Mouse (Mus musculus) left cerebral cortex, postnatal 4 days (tissue): ENCODE data around the gene Etv1. TPM values are rescaled to one million over a fixed set of nuclear protein-coding genes. Genes with fewer than 3 reads are reported as not detected.

Experiments
- DNase-seq: peaks from one replicate; pipeline ENCODE4 v3.0.0-alpha.2; 2022
- intact Hi-C: fragments of 180-260 bp; cut with DNase I; formaldehyde crosslinking; loops from one replicate; pipeline ENCODE4 v1.15.1; 2025
- total RNA-seq, 2 experiments: library from RNA; stranded (reverse); gene quantifications; 2 replicates each; pipeline ENCODE4 v1.2.3; 2021

Etv1 gene
- 10 to 100 TPM; 52.5 to 53.3 TPM for total RNA-seq

- intact Hi-C loops, result no loop called here
- DNase-seq, result peak; percentile 51
Observed at GRCm38 (mm10) chr12:38779186-38779777, at the start of gene Etv1. TSS of gene Etv1 (plus strand) at chr12:38779380.

- intact Hi-C loops, result no loop called here
- DNase-seq, result no peak
Observed at GRCm38 (mm10) chr12:38729661-38730060, 49.5 kb upstream of the Etv1 start.

GRCm38 (mm10) chr12:38730791-38731190 is 48.4 kb upstream of the Etv1 start:
- intact Hi-C loops, result no loop called here
- no peak for DNase-seq

DNA sequence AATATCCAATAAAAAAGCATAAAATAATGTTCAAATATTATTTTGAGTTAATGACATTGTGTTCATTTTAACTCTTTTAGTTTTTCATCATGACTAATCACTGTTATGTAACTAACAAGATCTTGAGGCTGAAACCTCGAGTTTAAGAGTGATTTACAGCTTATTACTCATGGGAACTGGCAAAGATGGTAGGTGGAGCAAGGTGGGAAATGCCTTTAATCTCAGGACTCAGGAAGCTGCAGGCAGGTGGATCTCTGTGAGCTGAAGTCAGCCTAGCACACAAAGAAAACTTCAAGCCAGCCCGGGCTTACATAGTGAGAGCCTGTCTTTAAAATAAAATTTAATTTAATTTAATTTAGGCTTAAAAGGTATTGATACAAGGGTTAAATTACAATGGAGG is 19.9 kb upstream of the Etv1 start:
- DNase-seq, result no peak
- intact Hi-C loops, result no loop called here

- DNase-seq, result no peak
- intact Hi-C loops, result no loop called here
Observed at GRCm38 (mm10) chr12:38777316-38777715, 1.9 kb upstream of the Etv1 start.

GRCm38 (mm10) chr12:38777957-38778298 is 1.3 kb upstream of the Etv1 start:
- DNase-seq, result no peak
- intact Hi-C loops, result no loop called here

DNA sequence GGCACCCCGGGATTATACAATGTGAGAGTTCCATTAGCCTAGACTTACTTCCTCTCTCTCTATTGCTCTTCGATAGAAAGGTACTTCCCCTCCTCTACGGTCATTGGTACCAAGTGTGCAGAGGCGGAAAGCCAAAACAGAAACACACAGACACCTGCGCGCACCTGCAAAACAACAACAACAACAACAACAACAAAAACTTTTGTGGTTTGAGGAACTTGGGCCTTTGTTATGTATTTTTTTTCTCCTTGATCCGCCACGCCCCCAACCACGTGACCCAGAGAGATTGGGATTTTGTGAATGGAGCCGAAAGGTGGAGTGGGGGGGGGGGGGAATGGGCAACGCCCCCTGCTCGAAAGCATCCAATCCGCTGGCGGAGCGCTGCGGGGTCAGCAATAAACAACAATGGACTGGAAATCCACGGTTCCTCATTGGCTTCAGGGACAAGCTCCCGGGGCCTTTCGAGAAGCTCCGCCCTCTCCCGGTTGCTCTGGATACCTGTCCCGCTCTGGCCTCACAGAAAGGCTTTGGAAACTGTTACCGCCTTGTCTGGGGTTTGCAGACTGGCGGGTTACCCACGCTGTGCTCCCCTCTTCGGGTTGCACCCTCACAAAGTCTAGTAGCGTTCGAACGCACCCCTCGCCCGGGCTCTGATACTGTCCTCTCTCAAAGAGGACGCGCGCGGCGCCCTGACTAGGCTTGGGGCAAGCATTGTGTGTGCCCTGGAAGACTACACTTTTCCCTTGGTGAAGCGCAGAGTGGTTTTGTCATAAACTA is 693 bp upstream of the Etv1 start:
- intact Hi-C loops, result no loop called here
- peak; percentile 91 for DNase-seq

- intact Hi-C loops, result loop anchor here (5.0 to 10.0 kb wide), 3 partner anchors 438 to 712 kb away; no protein-coding TSS in a partner anchor
- DNase-seq, result peak; percentile 73
Observed at GRCm38 (mm10) chr12:38780006-38780954, 1.1 kb downstream of the Etv1 start.

DNA sequence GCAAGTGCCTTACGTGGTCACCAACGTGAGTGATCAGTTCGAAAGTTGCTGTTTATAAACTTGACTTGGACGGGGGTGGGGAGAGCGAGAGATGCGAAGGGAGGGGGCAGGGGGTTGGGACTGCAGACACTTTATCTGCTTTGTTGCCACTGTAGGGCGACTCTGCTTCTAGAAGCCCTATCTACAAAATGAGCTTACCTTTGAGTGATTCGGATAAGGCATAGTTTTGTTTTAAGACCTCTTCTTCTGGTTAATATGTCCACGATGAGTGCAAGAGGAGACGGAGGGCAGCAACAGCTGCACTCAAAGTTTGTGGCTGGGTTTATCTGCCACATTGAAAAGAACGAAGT is 1.8 kb downstream of the Etv1 start:
- intact Hi-C loops, result loop anchor here (5.0 to 10.0 kb wide), 3 partner anchors 439 to 711 kb away; no protein-coding TSS in a partner anchor

GRCm38 (mm10) chr12:38781686-38782085 is 2.5 kb downstream of the Etv1 start:
- no peak for DNase-seq
- intact Hi-C loops, result loop anchor here (5.0 to 10.0 kb wide), 3 partner anchors 439 to 711 kb away; no protein-coding TSS in a partner anchor

More for the DNA sequence above, 1.8 kb downstream of the Etv1 start:
- peak; percentile 30 for DNase-seq

GRCm38 (mm10) chr12:38783291-38783690 is 4.1 kb downstream of the Etv1 start:
- intact Hi-C loops, result loop anchor here (5.0 to 10.0 kb wide), 3 partner anchors 441 to 709 kb away; no protein-coding TSS in a partner anchor
- no peak for DNase-seq

DNA sequence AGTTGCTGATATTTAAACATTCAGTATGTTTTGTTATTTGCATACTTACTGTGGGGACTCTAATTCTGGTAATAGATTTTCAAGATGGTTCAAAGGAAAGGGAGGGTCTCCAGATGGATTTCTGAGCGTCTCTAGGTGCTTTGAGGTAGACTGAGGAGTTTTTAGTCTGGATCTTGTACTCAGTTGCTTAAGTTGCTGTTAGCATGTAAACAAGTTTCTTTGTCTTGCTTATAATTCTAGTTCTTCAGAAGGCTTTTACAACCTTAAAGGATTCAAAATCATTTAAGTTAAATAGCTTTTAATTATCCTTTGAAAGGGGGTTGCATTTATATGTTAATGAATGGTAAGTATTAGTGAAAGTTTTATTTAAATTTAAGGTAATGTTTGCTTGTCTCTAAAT is 5.0 kb downstream of the Etv1 start:
- DNase-seq, result no peak
- intact Hi-C loops, result loop anchor here (5.0 to 10.0 kb wide), 3 partner anchors 442 to 708 kb away; no protein-coding TSS in a partner anchor

DNA sequence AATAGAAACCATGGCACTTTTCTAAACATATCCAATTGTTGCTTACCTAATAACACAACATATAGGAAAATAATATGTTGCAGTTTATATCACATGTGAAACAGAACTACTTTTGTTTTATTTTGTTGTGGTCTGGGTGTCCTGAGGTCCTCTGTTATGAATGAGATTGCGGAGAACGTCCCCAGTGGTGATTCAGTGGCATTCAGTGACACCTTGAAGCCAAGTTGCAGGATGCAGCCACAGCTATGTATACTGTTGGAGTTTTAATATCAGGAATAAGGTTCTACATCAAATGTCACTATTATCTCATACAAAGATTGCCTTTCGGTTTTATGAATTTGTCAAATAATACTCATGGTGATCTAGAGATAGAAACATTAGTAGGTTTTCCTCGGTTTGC is 7.4 kb downstream of the Etv1 start:
- DNase-seq, result no peak
- intact Hi-C loops, result loop anchor here (10.0 kb wide), 1 partner anchor 642 kb away; no protein-coding TSS in a partner anchor

- intact Hi-C loops, result loop anchor here (10.0 kb wide), 1 partner anchor 643 kb away; no protein-coding TSS in a partner anchor
Observed at GRCm38 (mm10) chr12:38787704-38788103, 8.5 kb downstream of the Etv1 start.

GRCm38 (mm10) chr12:38788621-38789020 is 9.4 kb downstream of the Etv1 start:
- intact Hi-C loops, result loop anchor here (10.0 kb wide), 1 partner anchor 644 kb away; no protein-coding TSS in a partner anchor
- no peak for DNase-seq

More at GRCm38 (mm10) chr12:38787704-38788103, 8.5 kb downstream of the Etv1 start:
- DNase-seq, result no peak

DNA sequence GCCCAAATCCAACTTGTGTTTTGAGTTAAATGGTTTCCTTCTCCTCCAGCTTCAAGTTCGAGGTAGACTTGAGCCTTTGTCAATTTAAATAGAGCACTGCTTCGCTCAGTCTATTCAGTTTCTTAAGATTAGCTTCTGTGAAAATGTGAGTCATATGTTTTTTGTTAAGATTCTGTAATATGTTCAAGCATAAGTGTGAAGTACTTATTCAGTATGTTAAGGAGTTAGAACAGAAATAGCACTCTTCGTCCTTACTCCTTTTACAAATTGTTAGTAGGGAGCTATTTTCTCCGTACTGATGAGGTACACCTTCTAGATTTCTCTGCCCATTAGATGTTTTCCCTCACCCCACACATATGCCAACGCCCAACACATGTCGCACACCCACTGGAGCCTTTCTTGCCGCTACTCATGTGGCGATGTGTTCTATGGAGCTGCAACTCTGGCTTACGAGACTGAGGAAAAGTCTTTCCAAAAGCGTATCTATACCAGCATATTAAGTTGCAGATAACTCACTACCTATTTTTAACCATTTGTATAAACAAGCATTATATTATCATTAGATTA is 10.7 kb downstream of the Etv1 start:
- intact Hi-C loops, result loop anchor here (10.0 kb wide), 1 partner anchor 645 kb away; no protein-coding TSS in a partner anchor

GRCm38 (mm10) chr12:38793076-38793475 is 13.9 kb downstream of the Etv1 start:
- intact Hi-C loops, result no loop called here
- no peak for DNase-seq

More for the DNA sequence above, 10.7 kb downstream of the Etv1 start:
- no peak for DNase-seq

- intact Hi-C loops, result no loop called here
- no peak for DNase-seq
Observed at GRCm38 (mm10) chr12:38793697-38794096, 14.5 kb downstream of the Etv1 start.

DNA sequence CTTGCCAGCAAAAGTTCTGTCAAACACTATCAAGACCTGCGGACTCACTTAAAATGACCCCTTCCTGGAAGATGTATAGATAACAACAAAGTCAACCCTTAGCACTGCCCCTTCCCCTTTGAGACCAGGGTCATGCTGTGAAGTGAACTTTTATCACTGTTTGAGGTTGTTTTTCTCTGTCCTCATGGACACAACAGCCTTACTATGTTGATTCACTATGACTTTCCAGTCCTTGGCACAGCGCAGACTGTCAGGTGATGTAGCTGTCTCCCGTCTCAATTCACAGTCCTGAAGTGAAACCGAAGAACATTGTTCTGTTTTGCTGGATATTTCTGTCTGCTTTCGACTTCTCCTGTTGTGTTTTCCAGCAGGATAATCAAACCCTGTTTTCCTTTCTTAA is 27.9 kb downstream of the Etv1 start:
- intact Hi-C loops, result no loop called here
- no peak for DNase-seq

GRCm38 (mm10) chr12:38812392-38812791 is 33.2 kb downstream of the Etv1 start:
- intact Hi-C loops, result no loop called here
- DNase-seq, result no peak
